13 mouse cellular contexts compared by ENCODE assay signal in genomic region chr3:138802722-138803443, GRCm38 (mm10).
DNase-seq lines count a peak whose midpoint lies in the region; ATAC-seq and TF ChIP-seq lines count a peak whose summit lies in the region.
"Had no signal": no experiment of that assay in that cellular context is flagged by ENCODE, and none has a peak within 500 bp of the region (broad histone marks: within the 10 kb centered on the region; RNA-seq: fewer than 3 reads in every experiment).

No protein-coding gene starts in this region.

- ATAC-seq in neural tube, embryonic 15.5 days (ENCODE audit: low FRiP score), result no peak
- ATAC-seq: inflammation-experienced regulatory T-cells, adult 6 months had no signal

- H3K9me3 ChIP-seq in neural tube, embryonic 15.5 days (replicated peaks), result no peaks in the 10 kb centered on the region
- H3K9me3 ChIP-seq: heart, embryonic 12.5 days; limb, embryonic 12.5 days; midbrain, embryonic 12.5 days had no signal

- no peaks in the 10 kb centered on the region for H3K36me3 ChIP-seq in neural tube, embryonic 15.5 days
- no peaks in the 10 kb centered on the region for H3K36me3 ChIP-seq in heart, adult 2 months (ENCODE audit: control insufficient read depth, insufficient read depth, low read length)
- H3K36me3 ChIP-seq: heart, embryonic 12.5 days; limb, embryonic 12.5 days; midbrain, embryonic 12.5 days had no signal

- intact Hi-C loops in left cerebral cortex, postnatal 14 days (cut with DNase I), result loop anchor here (2.0 to 5.0 kb wide), 2 partner anchors 54 to 60 kb away; partner anchors contain the start of gene Tspan5
- intact Hi-C loops in left cerebral cortex, postnatal 4 days (cut with DNase I), result no loop called here
- intact Hi-C loops in heart, adult 2 months (cut with DNase I), result loop anchor here (5.0 kb wide), 1 partner anchor 89 kb away; no protein-coding TSS in a partner anchor

- peak; percentile 39 to 46 for DNase-seq in left cerebral cortex, postnatal 14 days (ENCODE audit: low spot score in 2 of 2)
- DNase-seq in left cerebral cortex, postnatal 4 days, result no peak
- peak; percentile 57 to 64 for DNase-seq in cerebellum, postnatal 36 days
- peak; percentile 61 to 75 for DNase-seq in frontal cortex, postnatal 36 days (ENCODE audit: low spot score in 2 of 2)
- DNase-seq in urinary bladder, postnatal 4 days (ENCODE audit: low spot score in 2 of 2), result no peak
- DNase-seq in heart, adult 2 months, result no peak
- DNase-seq: lung, adult 2 months; thymus, postnatal 4 days had no signal

- WGBS in neural tube, embryonic 15.5 days, result 72% methylated on average over 21 of the region's 21 CpGs
- WGBS in heart, adult 2 months, result 85% methylated on average over 21 of the region's 21 CpGs

- no peak overlapping the region for H3K4me2 ChIP-seq in neural tube, embryonic 15.5 days
- H3K4me2 ChIP-seq: heart, embryonic 12.5 days; limb, embryonic 12.5 days; midbrain, embryonic 12.5 days had no signal

- H3K4me1 ChIP-seq in neural tube, embryonic 15.5 days, result peaks cover 55% of the 10 kb centered on the region
- H3K4me1 ChIP-seq in heart, adult 2 months (ENCODE audit: control insufficient read depth, insufficient read depth, low read length), result peaks cover 5% of the 10 kb centered on the region

- no peak for TF ChIP-seq POLR2A in heart, adult 2 months (IDR thresholded peaks at IDR 0.05; ENCODE audit: insufficient read depth, low read depth, low read length)

- no peak for TF ChIP-seq EP300 in heart, adult 2 months (IDR thresholded peaks at IDR 0.05; ENCODE audit: insufficient read depth, low read depth, low read length)

- TF ChIP-seq CTCF in heart, adult 2 months (IDR thresholded peaks at IDR 0.05), result no peak

- H3K9ac ChIP-seq in neural tube, embryonic 15.5 days (replicated peaks), result no peak overlapping the region
- no peak overlapping the region for H3K9ac ChIP-seq in heart, adult 2 months (ENCODE audit: low read depth, low read length)
- H3K9ac ChIP-seq: heart, embryonic 12.5 days; limb, embryonic 12.5 days; midbrain, embryonic 12.5 days had no signal

- peak overlapping the region; percentile 83 for H3K27ac ChIP-seq in neural tube, embryonic 15.5 days (replicated peaks)
- no peak overlapping the region for H3K27ac ChIP-seq in heart, adult 2 months
- H3K27ac ChIP-seq: limb, embryonic 12.5 days; midbrain, embryonic 12.5 days had no signal

- no peaks in the 10 kb centered on the region for H3K79me2 ChIP-seq in heart, adult 2 months (replicated peaks; ENCODE audit: control insufficient read depth, insufficient read depth, low read length)

- no peaks in the 10 kb centered on the region for H3K27me3 ChIP-seq in neural tube, embryonic 15.5 days (replicated peaks)
- H3K27me3 ChIP-seq in heart, adult 2 months (ENCODE audit: control insufficient read depth, insufficient read depth, low read length), result no peaks in the 10 kb centered on the region
- H3K27me3 ChIP-seq: heart, embryonic 12.5 days; limb, embryonic 12.5 days; midbrain, embryonic 12.5 days had no signal

- no peak overlapping the region for H3K4me3 ChIP-seq in neural tube, embryonic 15.5 days (replicated peaks)
- H3K4me3 ChIP-seq in heart, adult 2 months, result no peak overlapping the region
- H3K4me3 ChIP-seq: heart, embryonic 12.5 days; limb, embryonic 12.5 days; midbrain, embryonic 12.5 days had no signal

Comparison
In these comparisons a context has a peak if more than half of its experiments do, and no peak if none do; other contexts are left out.
1. DNase-seq: peak in left cerebral cortex, postnatal 14 days (2 of 2), cerebellum, postnatal 36 days (2 of 2) and frontal cortex, postnatal 36 days (2 of 2); none in left cerebral cortex, postnatal 4 days (single experiment), urinary bladder, postnatal 4 days (0 of 2) and heart, adult 2 months (0 of 2).